Mouse (Mus musculus) thymus, adult 2 months (tissue): ENCODE measurements around the gene Car10.

Experiments
- CTCF ChIP-seq: fragments of 200-500 bp; IDR thresholded peaks from 2 replicates; pipeline ENCODE4 v1.5.1; 2012; ENCODE audit warnings: mild to moderate bottlenecking, control low read depth, low read length, moderate library complexity, borderline replicate concordance; ENCODE audit not compliant: control insufficient read depth, poor library complexity, insufficient read depth; ENCODE audit errors: extremely low read depth
- POLR2A ChIP-seq: fragments of 200-500 bp; IDR thresholded peaks from 2 replicates; pipeline ENCODE4 v1.6.1; 2012; ENCODE audit warnings: mild to moderate bottlenecking, low read length, control low read depth, moderate library complexity; ENCODE audit not compliant: control insufficient read depth, poor library complexity, insufficient read depth; ENCODE audit errors: extremely low read depth

DNA sequence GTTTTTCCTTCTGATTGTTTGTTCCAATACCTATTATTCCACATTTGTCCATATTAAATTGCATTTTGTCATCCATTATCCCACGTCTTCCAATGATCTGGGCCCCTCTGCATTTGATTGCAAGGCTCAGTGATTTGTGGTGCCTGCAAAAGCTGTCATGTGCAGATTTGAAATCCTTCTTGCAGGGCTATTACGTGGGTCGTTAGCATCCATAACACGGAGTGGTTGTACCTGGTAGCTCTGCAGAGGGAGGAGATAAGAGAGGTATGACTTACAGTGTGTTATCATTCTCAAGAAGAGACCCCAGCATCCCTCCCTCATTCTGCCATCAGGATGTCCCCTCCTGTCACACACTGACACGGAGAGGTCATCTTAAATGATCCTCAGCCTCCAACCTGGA is 451.1 kb downstream of the Car10 start:
- no peak for TF ChIP-seq CTCF
- no peak for TF ChIP-seq POLR2A
